Mouse (Mus musculus) heart, adult 2 months (tissue): Measurements from ENCODE around the gene Treml1. TPM values are rescaled to one million over a fixed set of nuclear protein-coding genes. Genes with fewer than 3 reads are reported as not detected.
A peak's percentile ranks its signal among the peaks of the same experiment; 100 is the strongest.

Source experiments
- DNase-seq, 2 experiments: peaks; one replicate each; pipeline ENCODE4 v3.0.0; 2021
- H3K27ac ChIP-seq: fragments of 200-600 bp; 2 replicates; pipeline ENCODE4 v1.8.1; 2022
- H3K27me3 ChIP-seq: fragments of 200-500 bp; 2 replicates; pipeline ENCODE4 v1.6.1; 2012; ENCODE audit warnings: mild to moderate bottlenecking, low read length, inconsistent platforms, mixed read lengths; ENCODE audit not compliant: control insufficient read depth, insufficient read depth
- H3K36me3 ChIP-seq: fragments of 200-500 bp; 2 replicates; pipeline ENCODE4 v1.6.1; 2012; ENCODE audit warnings: low read length, inconsistent platforms; ENCODE audit not compliant: control insufficient read depth, insufficient read depth
- H3K4me1 ChIP-seq: fragments of 200-500 bp; 2 replicates; pipeline ENCODE4 v1.6.1; 2011; ENCODE audit warnings: low read length; ENCODE audit not compliant: control insufficient read depth, insufficient read depth
- H3K4me3 ChIP-seq: fragments of 200-600 bp; 2 replicates; pipeline ENCODE4 v1.8.1; 2022
- H3K79me2 ChIP-seq: fragments of 200-500 bp; replicated peaks from 2 replicates; pipeline ENCODE4 v1.6.1; 2012; ENCODE audit warnings: mild to moderate bottlenecking, inconsistent platforms, low read length, moderate library complexity, mixed read lengths; ENCODE audit not compliant: control insufficient read depth, insufficient read depth
- H3K9ac ChIP-seq: fragments of 200-500 bp; 2 replicates; pipeline ENCODE4 v1.6.1; 2012; ENCODE audit warnings: low read depth, mild to moderate bottlenecking, control low read depth, inconsistent platforms, low read length, mixed read lengths
- CTCF ChIP-seq: fragments of 200-600 bp; IDR thresholded peaks from 2 replicates; pipeline ENCODE4 v1.8.1; 2022; ENCODE audit warnings: antibody characterized with exemption, mild to moderate bottlenecking, moderate library complexity
- EP300 ChIP-seq: fragments of 200-500 bp; IDR thresholded peaks from 2 replicates; pipeline ENCODE4 v1.6.1; 2011; ENCODE audit warnings: low read depth, low read length, control low read depth; ENCODE audit not compliant: insufficient read depth
- POLR2A ChIP-seq: fragments of 200-500 bp; IDR thresholded peaks from 2 replicates; pipeline ENCODE4 v1.6.1; 2011; ENCODE audit warnings: mild to moderate bottlenecking, low read depth, low read length, control low read depth; ENCODE audit not compliant: insufficient read depth
- WGBS: fragments of 180-500 bp; shearing (Covaris S2); methylation state at CpG from one replicate; pipeline ENCODE4 v1.1.7; 2018; 5-methylcytosine and 5-hydroxymethylcytosine counted together
- intact Hi-C: fragments of 180-260 bp; cut with DNase I; formaldehyde crosslinking; loops from one replicate; pipeline ENCODE4 v1.15.1; 2025
- polyA plus RNA-seq: library from polyadenylated mRNA; depleted of rRNA; stranded (reverse); fragments of >200 nt; gene quantifications from 2 replicates; pipeline ENCODE4 v1.2.3, GENCODE M21; 2012
- total RNA-seq, 2 experiments: library from RNA; stranded (reverse); gene quantifications; 2 replicates each; pipeline ENCODE4 v1.2.3; 2021

Treml1 gene
- total and polyA plus RNA-seq, 3 experiments: 2.4 to 3.5 TPM; not detected in 1

- no peaks in the 10 kb centered on the region for H3K79me2 ChIP-seq
- peaks cover 1% of the 10 kb centered on the region for H3K4me1 ChIP-seq
- WGBS: 4% methylated on average over 6 of the region's 6 CpGs
- intact Hi-C loops: loop anchor here (1.0 to 10.0 kb wide), 2 partner anchors 63 to 232 kb away; no protein-coding TSS in a partner anchor
- H3K4me3 ChIP-seq: no peak overlapping the region
- DNase-seq: peak; percentile 77 to 86
- no peaks in the 10 kb centered on the region for H3K27me3 ChIP-seq
- H3K27ac ChIP-seq: peak overlapping the region; percentile 67
- peak; percentile 83 for TF ChIP-seq EP300
- peak; percentile 86 for TF ChIP-seq CTCF
- no peak for TF ChIP-seq POLR2A
- H3K36me3 ChIP-seq: no peaks in the 10 kb centered on the region
- no peak overlapping the region for H3K9ac ChIP-seq
Measured at GRCm38 (mm10) chr17:48336857-48337256, 22.9 kb upstream of the Treml1 start.

- Histone ChIP-seq H3K36me3 (no peaks in the 10 kb centered on the region), H3K79me2 (no peaks in the 10 kb centered on the region), H3K4me1 (peaks cover 1% of the 10 kb centered on the region), H3K4me3 (no peak overlapping the region), H3K27ac (no peak overlapping the region), H3K9ac (no peak overlapping the region), H3K27me3 (no peaks in the 10 kb centered on the region)
- TF ChIP-seq EP300 (no peak), POLR2A (no peak), CTCF (no peak)
- WGBS: 58% methylated on average over 1 of the region's 1 CpGs
- intact Hi-C loops: no loop called here
- DNase-seq: no peak
Measured at GRCm38 (mm10) chr17:48340267-48340666, 19.4 kb upstream of the Treml1 start.

- TF ChIP-seq POLR2A (no peak), EP300 (no peak), CTCF (no peak)
- H3K79me2 ChIP-seq: no peaks in the 10 kb centered on the region
Measured at GRCm38 (mm10) chr17:48341947-48342346, 17.8 kb upstream of the Treml1 start.

GRCm38 (mm10) chr17:48343065-48343464, 16.7 kb upstream of the Treml1 start:
- 69% methylated on average over 2 of the region's 2 CpGs for WGBS

More at GRCm38 (mm10) chr17:48341947-48342346, 17.8 kb upstream of the Treml1 start:
- Histone ChIP-seq H3K27me3 (no peaks in the 10 kb centered on the region), H3K9ac (no peak overlapping the region), H3K36me3 (no peaks in the 10 kb centered on the region), H3K27ac (no peak overlapping the region), H3K4me1 (peaks cover 1% of the 10 kb centered on the region), H3K4me3 (no peak overlapping the region)
- DNase-seq: no peak
- intact Hi-C loops: no loop called here
- 28% methylated on average over 3 of the region's 3 CpGs for WGBS

GRCm38 (mm10) chr17:48345824-48346223, 13.9 kb upstream of the Treml1 start:
- Histone ChIP-seq H3K4me3 (no peak overlapping the region), H3K27me3 (no peaks in the 10 kb centered on the region), H3K27ac (no peak overlapping the region), H3K79me2 (no peaks in the 10 kb centered on the region), H3K4me1 (no peaks in the 10 kb centered on the region), H3K9ac (no peak overlapping the region), H3K36me3 (no peaks in the 10 kb centered on the region)
- whole genome bisulfite sequencing: 80% methylated on average over 4 of the region's 4 CpGs
- intact Hi-C loops: no loop called here
- DNase-seq: no peak
- TF ChIP-seq CTCF (no peak), POLR2A (no peak), EP300 (no peak)

More at GRCm38 (mm10) chr17:48343065-48343464, 16.7 kb upstream of the Treml1 start:
- no peak overlapping the region for H3K27ac ChIP-seq
- no peak overlapping the region for H3K4me3 ChIP-seq
- no peak for DNase-seq
- no peaks in the 10 kb centered on the region for H3K4me1 ChIP-seq
- no peaks in the 10 kb centered on the region for H3K36me3 ChIP-seq
- intact Hi-C loops: no loop called here
- TF ChIP-seq POLR2A: no peak
- no peak for TF ChIP-seq CTCF
- no peak for TF ChIP-seq EP300
- no peak overlapping the region for H3K9ac ChIP-seq
- no peaks in the 10 kb centered on the region for H3K79me2 ChIP-seq
- H3K27me3 ChIP-seq: no peaks in the 10 kb centered on the region

GRCm38 (mm10) chr17:48346231-48346630, 13.5 kb upstream of the Treml1 start, which contains the start of gene Trem2:
Gene Trem2, plus strand, starts transcription at chr17:48346401.
- no peak within 1 kb of the TSS for H3K27ac ChIP-seq
- WGBS: 64% methylated on average over 5 of the region's 5 CpGs
- no peaks in the 10 kb centered on the region for H3K79me2 ChIP-seq
- no peak within 1 kb of the TSS for H3K9ac ChIP-seq
- H3K4me3 ChIP-seq: no peak within 1 kb of the TSS
- intact Hi-C loops: no loop called here
- TF ChIP-seq CTCF (no peak), POLR2A (no peak), EP300 (no peak)
- DNase-seq: peak in 1 of 2 experiments; percentile 39
- H3K27me3 ChIP-seq: no peaks in the 10 kb centered on the region
- no peaks in the 10 kb centered on the region for H3K36me3 ChIP-seq
- H3K4me1 ChIP-seq: no peaks in the 10 kb centered on the region
